Mouse (Mus musculus) naive thymus-derived CD4-positive, alpha-beta T cell, adult 2 months (primary cell): ENCODE results near the gene Rab20.
"Not testable (repeated sequence)": the region's sequence is repeated elsewhere in the genome, so short reads cannot be mapped to it uniquely, and the experiment has no call there.

Experiments used
- DNase-seq: peaks from one replicate; pipeline ENCODE4 v3.0.0-alpha.2; 2011; ENCODE audit warnings: low read depth

Rab20 gene

GRCm38 (mm10) chr8:11477811-11478761, at the start of gene Rab20:
Rab20 (minus strand) TSS chr8:11478710.
- peak; percentile 67 for DNase-seq

DNA sequence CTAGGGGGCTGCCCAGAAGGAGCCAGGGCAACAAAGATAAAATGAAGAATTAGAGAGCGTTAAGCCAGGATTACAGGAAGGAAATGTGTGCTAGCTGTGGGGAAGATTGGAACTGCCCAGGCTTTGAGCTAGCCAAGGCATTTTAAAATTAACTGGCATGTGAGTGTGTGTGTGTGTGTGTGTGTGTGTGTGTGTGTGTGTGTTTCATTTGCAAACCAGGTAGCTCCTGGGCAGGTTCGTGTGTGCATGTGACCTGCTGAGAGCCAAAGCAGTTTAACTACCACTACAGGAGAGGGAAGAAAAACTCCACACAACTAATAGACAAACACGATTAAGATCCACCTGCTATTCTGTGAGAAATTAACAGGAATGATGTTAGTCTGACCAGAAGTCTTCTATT, 44.8 kb upstream of the Rab20 start:
- no peak for DNase-seq

DNA sequence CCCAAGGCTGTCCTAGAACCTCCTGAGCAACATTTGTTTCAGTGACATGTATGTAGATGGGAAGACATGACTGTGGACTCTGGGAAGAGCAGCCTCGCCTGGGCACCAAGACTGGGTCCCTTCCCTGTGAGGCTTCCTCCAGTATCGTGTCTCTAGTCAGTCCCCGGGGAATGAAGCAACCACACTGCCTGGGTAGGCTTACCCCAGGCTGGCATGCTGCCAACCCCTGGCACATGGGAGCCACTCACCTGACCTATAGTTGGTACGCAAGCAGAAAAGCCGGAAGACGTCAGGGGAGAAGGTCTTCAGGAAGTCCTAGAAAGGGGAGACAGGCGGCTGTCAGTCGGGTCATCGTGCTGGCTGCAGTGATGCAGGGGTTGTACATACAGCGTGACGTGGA, 40.2 kb upstream of the Rab20 start:
- no peak for DNase-seq

GRCm38 (mm10) chr8:11518056-11518396, 39.5 kb upstream of the Rab20 start:
- DNase-seq: no peak

- no peak for DNase-seq
Measured at GRCm38 (mm10) chr8:11517366-11518055, 39.0 kb upstream of the Rab20 start.

DNA sequence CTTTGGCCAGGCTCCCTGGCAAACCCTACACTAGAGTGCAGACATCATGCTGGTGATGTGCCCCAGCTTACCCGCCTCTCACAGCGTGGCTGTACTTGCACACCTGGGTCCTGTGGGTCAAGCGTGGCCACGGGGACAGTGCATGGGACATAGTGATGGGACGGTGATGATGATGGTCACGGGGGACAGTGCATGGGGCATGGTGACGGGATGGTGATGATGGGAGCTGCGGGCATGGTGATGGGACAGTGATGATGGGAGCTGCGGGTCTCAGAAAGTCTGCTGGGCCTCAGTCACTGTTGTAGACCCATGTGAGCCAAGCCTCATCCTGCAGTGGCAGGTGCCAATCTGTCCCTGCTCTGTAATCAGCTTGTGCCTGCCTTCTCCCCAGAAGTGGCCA, 37.8 kb upstream of the Rab20 start:
- no peak for DNase-seq

DNA sequence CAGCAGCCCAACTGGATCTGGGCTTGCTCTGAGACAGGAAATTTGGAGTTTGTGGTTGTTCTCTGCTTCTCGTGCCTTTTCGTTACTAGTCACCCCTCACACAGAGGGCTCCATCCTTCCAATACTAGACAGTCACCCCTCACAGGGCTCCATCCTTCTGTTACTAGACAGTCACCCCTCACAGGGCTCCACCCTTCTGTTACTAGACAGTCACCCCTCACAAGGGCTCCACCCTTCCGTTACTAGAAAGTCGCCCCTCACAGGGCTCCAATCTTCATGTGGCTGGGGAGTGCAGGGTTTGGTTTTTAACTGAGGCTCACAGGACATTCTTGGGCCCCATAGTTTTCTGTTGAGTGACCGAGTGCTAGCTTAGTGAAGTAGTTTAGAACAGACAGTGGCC, 34.7 kb upstream of the Rab20 start:
- DNase-seq: no peak

- no peak for DNase-seq
Measured at GRCm38 (mm10) chr8:11512711-11513110, 34.2 kb upstream of the Rab20 start.

DNA sequence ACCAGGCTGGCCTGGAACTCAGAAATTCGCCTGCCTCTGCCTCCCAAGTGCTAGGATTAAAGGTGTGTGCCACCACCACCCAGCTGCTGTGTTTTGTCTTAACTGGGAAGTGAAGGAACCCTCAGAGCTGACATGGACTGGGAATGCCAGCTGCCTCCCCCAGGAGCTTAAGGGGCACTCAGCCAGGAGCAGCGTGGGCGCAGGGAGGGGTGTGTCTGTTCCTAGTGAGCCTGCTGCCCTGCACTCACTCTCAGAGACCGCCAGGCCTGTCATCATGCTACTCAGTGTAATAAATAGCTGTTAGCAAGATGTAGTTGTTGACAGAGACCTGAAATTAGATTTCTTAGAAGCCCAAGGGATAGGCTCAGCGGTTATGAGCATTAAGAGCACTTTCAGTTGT, 32.5 kb upstream of the Rab20 start:
- DNase-seq: no peak

DNA sequence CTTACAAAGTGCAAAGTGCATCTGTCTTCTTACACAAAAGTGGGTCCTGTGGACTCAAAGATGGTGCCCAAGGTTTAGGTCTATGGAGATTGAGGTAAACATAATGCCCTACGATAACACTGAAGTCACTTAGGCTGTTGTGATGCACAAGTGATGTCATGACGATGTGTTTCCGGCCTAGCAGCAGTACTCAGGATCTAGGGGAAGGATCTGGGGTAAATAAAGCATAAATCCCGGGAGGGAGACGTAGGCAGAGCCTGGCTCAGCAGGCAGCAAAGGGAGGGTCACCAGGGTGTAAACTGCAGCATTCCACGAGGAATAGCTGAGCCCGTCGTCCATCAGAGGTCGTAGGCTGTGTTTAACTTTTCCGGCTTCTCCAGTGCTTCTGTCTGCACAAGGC, 30.4 kb upstream of the Rab20 start:
- no peak for DNase-seq

- DNase-seq: peak; percentile 82
Measured at GRCm38 (mm10) chr8:11506802-11507201, 28.3 kb upstream of the Rab20 start.

DNA sequence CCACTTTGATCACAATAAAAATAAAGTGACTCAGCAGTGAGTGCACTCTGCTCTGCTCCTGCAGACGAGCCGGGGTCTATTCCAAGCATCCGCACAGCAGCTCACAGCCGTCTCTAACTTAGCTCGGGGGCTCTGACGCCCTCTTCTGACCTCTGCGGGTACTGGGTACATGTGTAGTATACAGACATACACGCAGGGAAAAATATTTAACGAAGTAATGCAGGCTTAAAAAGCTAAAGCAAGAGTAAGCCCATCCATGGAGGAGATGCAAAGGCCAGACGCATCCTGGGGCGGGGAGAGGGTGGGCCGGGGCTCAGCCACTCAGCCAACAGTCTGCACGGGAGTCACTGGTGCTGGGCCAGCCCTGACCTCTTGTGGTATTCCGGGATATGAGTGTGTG, 27.6 kb upstream of the Rab20 start:
- no peak for DNase-seq

GRCm38 (mm10) chr8:11503476-11504232, 25.1 kb upstream of the Rab20 start:
- DNase-seq: no peak

DNA sequence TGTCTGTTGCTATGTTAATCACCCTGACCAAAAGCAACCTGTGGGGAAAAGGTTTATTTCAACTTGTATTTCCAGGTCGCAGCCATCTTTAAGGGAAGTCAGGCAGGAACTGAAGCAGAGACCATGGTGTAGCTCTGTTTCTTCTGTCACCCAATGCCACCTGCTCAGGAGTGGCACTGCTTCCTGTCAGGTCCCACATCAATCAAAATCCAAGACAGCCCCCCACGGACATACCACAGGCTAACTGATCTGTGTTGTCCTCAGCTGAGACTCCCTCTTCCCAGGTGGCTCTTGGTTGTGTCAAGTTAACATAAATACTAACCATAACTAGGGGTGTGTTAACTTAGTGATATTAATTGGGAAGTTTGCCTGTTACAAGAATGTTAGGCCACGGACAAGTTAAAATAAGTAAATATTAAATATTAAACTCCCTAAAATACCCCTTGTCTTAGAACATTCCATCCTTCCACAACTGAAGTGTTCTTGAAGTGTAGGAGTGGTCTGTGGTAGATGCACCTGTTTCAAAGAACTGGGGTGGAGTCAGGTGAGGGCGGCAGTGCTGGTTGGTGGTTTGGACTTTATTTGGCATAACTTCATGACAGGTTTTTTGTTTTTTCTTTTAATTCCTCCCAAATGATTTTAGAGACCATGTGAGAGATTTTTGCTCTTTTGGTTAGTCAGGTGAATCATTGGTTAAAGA, 20.4 kb upstream of the Rab20 start:
- no peak for DNase-seq

- DNase-seq: no peak
Measured at GRCm38 (mm10) chr8:11498281-11498680, 19.8 kb upstream of the Rab20 start.

- peak; percentile 86 for DNase-seq
Measured at GRCm38 (mm10) chr8:11497017-11497990, 18.8 kb upstream of the Rab20 start, which contains the start of gene Naxd. Naxd (plus strand) TSS chr8:11497506.

DNA sequence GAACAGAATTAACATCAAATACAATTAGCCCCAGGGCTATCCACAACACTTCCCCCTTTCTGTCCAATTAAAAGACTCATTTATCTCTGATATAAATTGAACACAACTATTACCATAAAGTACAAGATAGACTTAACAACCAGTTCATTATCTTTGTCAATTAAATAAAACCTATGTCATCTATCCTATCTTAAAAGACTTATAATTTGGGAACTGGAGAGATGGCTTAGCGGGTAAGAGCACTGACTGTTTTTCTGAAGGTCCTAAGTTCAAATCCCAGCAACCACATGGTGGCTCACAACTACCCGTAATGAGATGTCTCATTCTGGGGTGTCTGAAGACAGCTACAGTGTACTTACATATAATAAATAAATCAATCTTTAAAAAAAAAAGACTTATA, 13.8 kb upstream of the Rab20 start:
- not testable (repeated sequence) for DNase-seq

- no peak for DNase-seq
Measured at GRCm38 (mm10) chr8:11487229-11487628, 8.7 kb upstream of the Rab20 start.

DNA sequence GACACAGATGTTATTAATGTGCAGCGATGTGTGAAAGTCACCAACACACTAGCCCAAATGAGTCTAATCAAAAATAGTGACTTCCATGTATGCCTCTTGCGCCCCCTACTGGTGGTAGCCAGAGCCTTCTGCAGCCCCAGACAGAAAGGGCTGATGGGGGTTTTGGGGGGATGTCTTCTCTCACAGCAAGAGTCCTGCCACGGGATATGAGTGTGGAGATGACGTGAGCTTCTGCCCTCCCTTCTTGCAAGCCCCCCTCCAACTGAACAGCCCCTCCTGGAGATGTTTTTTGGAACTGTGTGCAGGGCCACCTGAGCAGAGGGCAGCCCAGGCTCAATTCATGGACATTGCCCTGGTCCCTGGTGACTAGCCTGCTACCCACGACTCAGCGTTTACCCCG, 7.6 kb upstream of the Rab20 start:
- DNase-seq: peak; percentile 86

DNA sequence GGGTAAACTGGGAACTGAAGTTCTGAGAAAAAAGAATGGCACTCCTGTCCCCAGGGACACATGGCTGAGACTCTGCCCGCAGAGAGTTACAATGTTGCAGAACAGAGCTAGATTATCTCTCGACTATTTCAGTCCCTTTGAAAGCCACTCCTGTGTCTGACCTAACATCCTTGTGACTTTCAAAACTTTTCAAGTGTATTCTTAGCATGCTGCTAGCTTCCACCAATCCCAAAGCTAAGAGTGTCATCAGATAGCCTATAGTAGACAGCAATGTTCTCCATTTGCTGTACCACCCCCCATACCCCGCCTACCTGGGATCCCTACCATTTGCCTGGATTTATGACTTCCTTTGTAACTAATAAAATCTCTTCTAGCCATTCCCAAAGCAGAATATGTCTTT, 4.0 kb upstream of the Rab20 start:
- no peak for DNase-seq

DNA sequence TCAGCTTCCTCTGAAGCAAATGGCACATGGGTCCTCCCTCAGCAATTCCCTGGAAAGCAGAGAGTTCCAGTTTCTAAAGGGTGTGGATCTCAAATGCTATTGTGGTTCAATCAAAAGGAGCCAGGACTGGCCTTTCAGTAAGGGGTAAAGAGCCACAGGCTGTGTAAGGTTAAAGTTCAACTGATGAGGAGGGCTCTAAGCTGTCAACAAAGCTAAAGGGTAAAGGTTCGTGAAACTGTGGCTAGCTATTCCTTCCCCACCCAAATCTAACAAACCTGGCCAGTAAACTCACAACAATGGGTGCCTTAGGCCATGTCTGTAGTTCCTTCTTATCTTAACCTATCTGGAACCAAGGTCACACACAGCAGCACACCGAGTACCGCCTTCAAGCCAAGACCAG, 3.4 kb upstream of the Rab20 start:
- no peak for DNase-seq
